Mouse (Mus musculus) heart, embryonic 15.5 days (tissue): ENCODE measurements around the gene Vps29. TPM values are rescaled to one million over a fixed set of nuclear protein-coding genes. Genes with fewer than 3 reads are reported as not detected.

Experiments
- ATAC-seq: fragments of 200-750 bp; cut with Nextera tagmentation; replicated peaks from 2 replicates; pipeline ENCODE4 v1.8.0; 2017; ENCODE audit warnings: low read depth, moderate TSS enrichment; ENCODE audit not compliant: insufficient number of reproducible peaks, insufficient read depth, low FRiP score
- H3K27ac ChIP-seq: fragments of 300-500 bp; sonication (generic); 2 replicates; pipeline ENCODE4 v1.5.1; 2015; ENCODE audit warnings: mild to moderate bottlenecking, inconsistent platforms
- H3K27me3 ChIP-seq: fragments of 300-500 bp; sonication (generic); 2 replicates; pipeline ENCODE4 v1.6.1; 2015; ENCODE audit warnings: inconsistent platforms
- H3K36me3 ChIP-seq: fragments of 300-500 bp; sonication (generic); 2 replicates; pipeline ENCODE4 v1.6.1; 2015; ENCODE audit warnings: mild to moderate bottlenecking, inconsistent platforms
- H3K4me1 ChIP-seq: fragments of 300-500 bp; sonication (generic); replicated peaks from 2 replicates; pipeline ENCODE4 v1.6.1; 2015; ENCODE audit warnings: inconsistent platforms
- H3K4me2 ChIP-seq: fragments of 300-500 bp; sonication (generic); 2 replicates; pipeline ENCODE4 v1.6.1; 2015; ENCODE audit warnings: inconsistent platforms, mild to moderate bottlenecking, moderate library complexity
- H3K4me3 ChIP-seq: fragments of 300-500 bp; sonication (generic); 2 replicates; pipeline ENCODE4 v1.5.1; 2015; ENCODE audit warnings: mild to moderate bottlenecking, inconsistent platforms
- H3K9ac ChIP-seq: fragments of 300-500 bp; sonication (generic); 2 replicates; pipeline ENCODE4 v1.6.1; 2015; ENCODE audit warnings: mild to moderate bottlenecking, inconsistent platforms
- H3K9me3 ChIP-seq: fragments of 300-500 bp; sonication (generic); replicated peaks from 2 replicates; pipeline ENCODE4 v1.6.1; 2016; ENCODE audit warnings: inconsistent platforms
- WGBS: fragments of 180-500 bp; shearing (Covaris S2); methylation state at CpG from one replicate; pipeline ENCODE4 v1.1.7; 2015; ENCODE audit warnings: mixed read lengths; 5-methylcytosine and 5-hydroxymethylcytosine counted together
- polyA plus RNA-seq: library from polyadenylated mRNA; unstranded; fragments of >200 nt; fragmentation: Nextera tagmentation; extraction: Ambion mirVana; gene quantifications from 2 replicates; pipeline ENCODE4 v1.2.1, GENCODE M21; 2015

The Vps29 gene
- polyA plus RNA-seq, 1 experiment from 2014 or later = 206 TPM

- Histone ChIP-seq H3K36me3 (no peaks in the 10 kb centered on the region), H3K27ac (no peak overlapping the region), H3K27me3 (no peaks in the 10 kb centered on the region), H3K4me2 (no peak overlapping the region), H3K9ac (no peak overlapping the region), H3K4me3 (no peak overlapping the region), H3K4me1 (no peaks in the 10 kb centered on the region), H3K9me3 (no peaks in the 10 kb centered on the region)
- no peak for ATAC-seq
- 79% methylated on average over 7 of the region's 7 CpGs for WGBS
Observed at GRCm38 (mm10) chr5:122336554-122337294, 17.4 kb upstream of the Vps29 start.

- Histone ChIP-seq H3K4me3 (no peak overlapping the region), H3K4me2 (no peak overlapping the region), H3K36me3 (no peaks in the 10 kb centered on the region), H3K9me3 (no peaks in the 10 kb centered on the region), H3K27me3 (no peaks in the 10 kb centered on the region), H3K4me1 (peaks cover 4% of the 10 kb centered on the region; the same call in 1 of the 2 replicates), H3K27ac (no peak overlapping the region), H3K9ac (no peak overlapping the region)
- WGBS = 55% methylated on average over 1 of the region's 1 CpGs
- no peak for ATAC-seq
Observed at GRCm38 (mm10) chr5:122342874-122343273, 11.3 kb upstream of the Vps29 start.

- Histone ChIP-seq H3K27ac (no peak overlapping the region), H3K36me3 (no peaks in the 10 kb centered on the region), H3K27me3 (no peaks in the 10 kb centered on the region), H3K4me2 (no peak overlapping the region), H3K4me1 (peaks cover 4% of the 10 kb centered on the region; the same call in 1 of the 2 replicates), H3K4me3 (no peak overlapping the region), H3K9me3 (no peaks in the 10 kb centered on the region), H3K9ac (no peak overlapping the region)
- 53% methylated on average over 7 of the region's 7 CpGs for WGBS
- no peak for ATAC-seq
Observed at GRCm38 (mm10) chr5:122343768-122344167, 10.4 kb upstream of the Vps29 start.

GRCm38 (mm10) chr5:122344260-122344659 is 9.9 kb upstream of the Vps29 start:
- Histone ChIP-seq H3K4me2 (no peak overlapping the region), H3K9ac (no peak overlapping the region), H3K4me1 (peaks cover 4% of the 10 kb centered on the region; the same call in 1 of the 2 replicates), H3K36me3 (no peaks in the 10 kb centered on the region), H3K27me3 (no peaks in the 10 kb centered on the region), H3K4me3 (no peak overlapping the region), H3K9me3 (no peaks in the 10 kb centered on the region), H3K27ac (no peak overlapping the region)
- ATAC-seq = no peak
- 8% methylated on average over 5 of the region's 5 CpGs for WGBS

GRCm38 (mm10) chr5:122345777-122346176 is 8.4 kb upstream of the Vps29 start:
- H3K4me2 ChIP-seq = no peak overlapping the region
- no peak overlapping the region for H3K9ac ChIP-seq
- no peak for ATAC-seq
- no peaks in the 10 kb centered on the region for H3K36me3 ChIP-seq
- peaks cover 4% of the 10 kb centered on the region; the same call in 1 of the 2 replicates for H3K4me1 ChIP-seq
- H3K9me3 ChIP-seq = no peaks in the 10 kb centered on the region
- H3K4me3 ChIP-seq = no peak overlapping the region
- no peaks in the 10 kb centered on the region for H3K27me3 ChIP-seq
- no peak overlapping the region for H3K27ac ChIP-seq
- 78% methylated on average over 4 of the region's 4 CpGs for WGBS

- Histone ChIP-seq H3K4me1 (peaks cover 11% of the 10 kb centered on the region), H3K4me3 (peak overlapping the region; percentile 70), H3K9me3 (no peaks in the 10 kb centered on the region), H3K27ac (peak overlapping the region; percentile 79), H3K36me3 (peaks cover 4% of the 10 kb centered on the region), H3K4me2 (peak overlapping the region; percentile 73), H3K27me3 (no peaks in the 10 kb centered on the region), H3K9ac (peak overlapping the region; percentile 84)
- under 1% methylated on average over 50 of the region's 57 CpGs for WGBS
- ATAC-seq = peak; percentile 78
Observed at GRCm38 (mm10) chr5:122354492-122355067, 411 bp downstream of the Vps29 start.

GRCm38 (mm10) chr5:122371591-122372191 is 17.5 kb downstream of the Vps29 start, which contains the start of gene Gpn3:
TSS of gene Gpn3 (plus strand) at chr5:122371876.
- WGBS = 1% methylated on average over 34 of the region's 46 CpGs
- peak within 1 kb of the TSS; percentile 85 for H3K4me3 ChIP-seq
- H3K9me3 ChIP-seq = no peaks in the 10 kb centered on the region
- peaks cover 30% of the 10 kb centered on the region for H3K36me3 ChIP-seq
- peak within 1 kb of the TSS; percentile 84 for H3K4me2 ChIP-seq
- H3K27ac ChIP-seq = peak within 1 kb of the TSS; percentile 98
- no peaks in the 10 kb centered on the region for H3K27me3 ChIP-seq
- peaks cover 10% of the 10 kb centered on the region for H3K4me1 ChIP-seq
- peak within 1 kb of the TSS; percentile 87 for H3K9ac ChIP-seq
- peak; percentile 61 for ATAC-seq

GRCm38 (mm10) chr5:122372192-122372769 is 18.1 kb downstream of the Vps29 start, which contains the start of gene Fam216a:
TSS of gene Fam216a (minus strand) at chr5:122372364.
- H3K4me3 ChIP-seq = peak within 1 kb of the TSS; percentile 85
- peak within 1 kb of the TSS; percentile 87 for H3K9ac ChIP-seq
- peak; percentile 94 for ATAC-seq
- peak within 1 kb of the TSS; percentile 98 for H3K27ac ChIP-seq
- no peaks in the 10 kb centered on the region for H3K9me3 ChIP-seq
- H3K4me1 ChIP-seq = peaks cover 14% of the 10 kb centered on the region
- WGBS = under 1% methylated on average over 53 of the region's 53 CpGs
- no peaks in the 10 kb centered on the region for H3K27me3 ChIP-seq
- peaks cover 25% of the 10 kb centered on the region for H3K36me3 ChIP-seq
- peak within 1 kb of the TSS; percentile 84 for H3K4me2 ChIP-seq

GRCm38 (mm10) chr5:122372878-122373277 is 18.7 kb downstream of the Vps29 start:
- 4% methylated on average over 5 of the region's 5 CpGs for WGBS
- Histone ChIP-seq H3K4me3 (peak overlapping the region; percentile 85), H3K9me3 (no peaks in the 10 kb centered on the region), H3K4me1 (peaks cover 14% of the 10 kb centered on the region), H3K36me3 (peaks cover 19% of the 10 kb centered on the region), H3K27ac (peak overlapping the region; percentile 98), H3K27me3 (no peaks in the 10 kb centered on the region), H3K4me2 (peak overlapping the region; percentile 84), H3K9ac (peak overlapping the region; percentile 87)
- ATAC-seq = no peak

GRCm38 (mm10) chr5:122377101-122377833 is 23.1 kb downstream of the Vps29 start:
- Histone ChIP-seq H3K27me3 (no peaks in the 10 kb centered on the region), H3K4me1 (peaks cover 9% of the 10 kb centered on the region), H3K9ac (no peak overlapping the region), H3K36me3 (peaks cover 41% of the 10 kb centered on the region), H3K9me3 (no peaks in the 10 kb centered on the region), H3K27ac (no peak overlapping the region), H3K4me3 (no peak overlapping the region), H3K4me2 (no peak overlapping the region)
- no peak for ATAC-seq
- WGBS = 77% methylated on average over 4 of the region's 4 CpGs

GRCm38 (mm10) chr5:122378171-122378570 is 24.0 kb downstream of the Vps29 start:
- H3K27me3 ChIP-seq = no peaks in the 10 kb centered on the region
- H3K4me1 ChIP-seq = peaks cover 5% of the 10 kb centered on the region
- no peak overlapping the region for H3K4me2 ChIP-seq
- H3K4me3 ChIP-seq = no peak overlapping the region
- H3K9me3 ChIP-seq = no peaks in the 10 kb centered on the region
- no peak overlapping the region for H3K9ac ChIP-seq
- no peak overlapping the region for H3K27ac ChIP-seq
- ATAC-seq = no peak
- 93% methylated on average over 12 of the region's 12 CpGs for whole genome bisulfite sequencing
- peaks cover 46% of the 10 kb centered on the region for H3K36me3 ChIP-seq
